Mouse (Mus musculus): ENCODE results near the gene Erbb4. TPM values are rescaled to one million over a fixed set of nuclear protein-coding genes. Genes with fewer than 3 reads are reported as not detected.

Erbb4 gene
- polyA plus RNA-seq, 1 experiment, result 0.28 TPM

- H3K27ac ChIP-seq (ENCODE audit: control insufficient read depth, insufficient read depth, low read depth, low read length), result no peak overlapping the region
Measured at GRCm38 (mm10) chr1:68501561-68501960, 606.3 kb downstream of the Erbb4 start.

DNA sequence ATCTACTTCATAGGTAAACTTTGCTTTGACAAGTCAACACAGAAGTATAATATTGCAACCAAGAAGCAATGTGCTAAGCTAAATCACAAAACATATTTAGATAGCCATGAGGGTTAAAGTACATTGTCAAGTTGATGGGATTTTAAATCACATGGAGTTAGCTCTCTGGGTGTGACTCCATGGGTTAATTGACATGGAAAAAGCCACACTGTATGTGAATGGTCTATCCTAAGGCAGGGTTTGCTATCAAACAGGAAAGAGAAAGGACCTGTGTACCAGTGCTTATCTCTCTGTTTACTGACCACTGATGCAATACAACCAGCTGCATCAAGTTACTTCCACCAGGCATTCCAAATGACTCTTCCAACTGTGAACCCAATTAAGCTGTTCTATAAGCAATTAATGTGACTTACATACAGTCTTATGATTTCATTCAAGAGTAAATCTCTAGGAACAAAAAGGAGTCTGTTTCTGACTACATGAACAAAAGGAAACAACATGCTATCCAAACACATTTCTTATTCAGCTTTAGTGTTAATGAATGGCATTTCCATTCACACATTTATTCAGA lies 641.4 kb downstream of the Erbb4 start:
- TF ChIP-seq CTCF (IDR thresholded peaks at IDR 0.05; ENCODE audit: control insufficient read depth, insufficient read depth, insufficient replicate concordance, low read depth, low read length) (no peak), POLR2A (IDR thresholded peaks at IDR 0.05; ENCODE audit: control insufficient read depth, low read depth, low read length) (no peak)

More at GRCm38 (mm10) chr1:68501561-68501960, 606.3 kb downstream of the Erbb4 start:
- no peaks in the 10 kb centered on the region for H3K27me3 ChIP-seq (ENCODE audit: control insufficient read depth, insufficient read depth, low read length)
- TF ChIP-seq CTCF (IDR thresholded peaks at IDR 0.05; ENCODE audit: control insufficient read depth, insufficient read depth, insufficient replicate concordance, low read depth, low read length) (no peak), POLR2A (IDR thresholded peaks at IDR 0.05; ENCODE audit: control insufficient read depth, low read depth, low read length) (no peak)
- H3K36me3 ChIP-seq (ENCODE audit: control insufficient read depth, insufficient read depth, low read length), result no peaks in the 10 kb centered on the region
- no peak overlapping the region for H3K4me3 ChIP-seq (ENCODE audit: control insufficient read depth, low read depth, low read length)
- H3K4me1 ChIP-seq (ENCODE audit: control insufficient read depth, insufficient read depth, low read length), result no peaks in the 10 kb centered on the region

DNA sequence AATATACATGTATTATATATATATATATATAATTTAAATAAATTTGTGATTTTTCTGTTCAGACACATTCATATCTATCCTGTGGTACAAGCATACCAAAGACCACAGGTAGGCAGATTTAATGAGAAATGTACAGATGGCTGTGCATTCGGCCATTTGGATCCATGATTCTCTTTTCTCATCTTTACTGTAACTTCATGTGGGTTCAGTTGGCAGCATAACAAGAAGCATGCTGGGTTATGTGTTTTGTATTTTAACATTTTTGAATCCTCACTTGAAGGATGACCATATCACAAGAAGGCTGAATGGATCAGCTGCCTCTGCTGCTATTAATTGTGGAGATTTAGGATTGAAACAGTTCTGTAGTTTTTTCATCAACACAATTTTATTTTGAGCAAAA lies 656.6 kb downstream of the Erbb4 start:
- H3K27ac ChIP-seq (ENCODE audit: control insufficient read depth, insufficient read depth, low read depth, low read length), result no peak overlapping the region
- H3K36me3 ChIP-seq (ENCODE audit: control insufficient read depth, insufficient read depth, low read length), result no peaks in the 10 kb centered on the region
- H3K4me3 ChIP-seq (ENCODE audit: control insufficient read depth, low read depth, low read length), result no peak overlapping the region
- H3K27me3 ChIP-seq (ENCODE audit: control insufficient read depth, insufficient read depth, low read length), result no peaks in the 10 kb centered on the region
- H3K4me1 ChIP-seq (ENCODE audit: control insufficient read depth, insufficient read depth, low read length), result no peaks in the 10 kb centered on the region
- TF ChIP-seq POLR2A (IDR thresholded peaks at IDR 0.05; ENCODE audit: control insufficient read depth, low read depth, low read length), result no peak

More for the DNA sequence above, 641.4 kb downstream of the Erbb4 start:
- Histone ChIP-seq H3K36me3 (ENCODE audit: control insufficient read depth, insufficient read depth, low read length) (no peaks in the 10 kb centered on the region), H3K27ac (ENCODE audit: control insufficient read depth, insufficient read depth, low read depth, low read length) (no peak overlapping the region), H3K27me3 (ENCODE audit: control insufficient read depth, insufficient read depth, low read length) (no peaks in the 10 kb centered on the region), H3K4me3 (ENCODE audit: control insufficient read depth, low read depth, low read length) (no peak overlapping the region), H3K4me1 (ENCODE audit: control insufficient read depth, insufficient read depth, low read length) (no peaks in the 10 kb centered on the region)

DNA sequence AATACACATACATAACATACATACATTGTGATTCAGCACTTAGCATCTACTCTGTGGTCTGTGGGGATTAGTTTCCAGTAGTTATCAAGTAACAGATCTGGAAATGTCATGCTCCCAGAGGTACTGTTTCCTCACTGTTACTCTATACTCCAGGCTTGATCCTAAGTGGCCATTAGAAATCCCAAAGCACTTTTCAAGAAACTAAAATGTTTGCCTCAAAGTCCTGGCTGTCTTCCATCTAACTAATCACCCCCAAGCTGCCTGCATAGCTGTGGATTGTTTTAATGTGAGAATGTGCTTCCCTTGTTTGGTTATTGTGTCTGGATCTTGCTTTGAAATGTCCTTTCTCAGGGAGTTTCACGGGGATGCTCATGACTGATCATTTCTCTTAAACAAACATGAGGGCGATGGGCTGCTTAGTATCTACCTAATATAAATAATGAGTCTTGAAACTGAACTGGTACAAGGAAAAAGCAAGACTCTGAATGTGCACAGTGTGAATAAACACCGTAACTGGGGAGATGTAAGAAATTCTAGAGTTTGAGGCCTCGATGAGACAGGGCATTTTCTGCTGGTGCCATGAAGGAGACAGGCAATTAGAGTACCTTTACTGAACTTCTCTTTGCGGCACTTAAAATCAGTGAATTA lies 683.4 kb downstream of the Erbb4 start:
- Histone ChIP-seq H3K4me3 (ENCODE audit: control insufficient read depth, low read depth, low read length) (no peak overlapping the region), H3K27me3 (ENCODE audit: control insufficient read depth, insufficient read depth, low read length) (no peaks in the 10 kb centered on the region), H3K36me3 (ENCODE audit: control insufficient read depth, insufficient read depth, low read length) (no peaks in the 10 kb centered on the region), H3K27ac (ENCODE audit: control insufficient read depth, insufficient read depth, low read depth, low read length) (no peak overlapping the region), H3K4me1 (ENCODE audit: control insufficient read depth, insufficient read depth, low read length) (no peaks in the 10 kb centered on the region)
- no peak for TF ChIP-seq CTCF (IDR thresholded peaks at IDR 0.05; ENCODE audit: control insufficient read depth, insufficient read depth, insufficient replicate concordance, low read depth, low read length)
- TF ChIP-seq POLR2A (IDR thresholded peaks at IDR 0.05; ENCODE audit: control insufficient read depth, low read depth, low read length), result no peak

- H3K4me1 ChIP-seq (ENCODE audit: control insufficient read depth, insufficient read depth, low read length), result no peaks in the 10 kb centered on the region
- TF ChIP-seq POLR2A (IDR thresholded peaks at IDR 0.05; ENCODE audit: control insufficient read depth, low read depth, low read length) (no peak), CTCF (IDR thresholded peaks at IDR 0.05; ENCODE audit: control insufficient read depth, insufficient read depth, insufficient replicate concordance, low read depth, low read length) (no peak)
- H3K27ac ChIP-seq (ENCODE audit: control insufficient read depth, insufficient read depth, low read depth, low read length), result no peak overlapping the region
- H3K4me3 ChIP-seq (ENCODE audit: control insufficient read depth, low read depth, low read length), result no peak overlapping the region
- no peaks in the 10 kb centered on the region for H3K27me3 ChIP-seq (ENCODE audit: control insufficient read depth, insufficient read depth, low read length)
- no peaks in the 10 kb centered on the region for H3K36me3 ChIP-seq (ENCODE audit: control insufficient read depth, insufficient read depth, low read length)
Measured at GRCm38 (mm10) chr1:68401204-68401603, 706.7 kb downstream of the Erbb4 start.

GRCm38 (mm10) chr1:68371531-68371930 lies 736.3 kb downstream of the Erbb4 start:
- no peak overlapping the region for H3K4me3 ChIP-seq (ENCODE audit: control insufficient read depth, low read depth, low read length)
- H3K27ac ChIP-seq (ENCODE audit: control insufficient read depth, insufficient read depth, low read depth, low read length), result no peak overlapping the region
- TF ChIP-seq POLR2A (IDR thresholded peaks at IDR 0.05; ENCODE audit: control insufficient read depth, low read depth, low read length) (no peak), CTCF (IDR thresholded peaks at IDR 0.05; ENCODE audit: control insufficient read depth, insufficient read depth, insufficient replicate concordance, low read depth, low read length) (no peak)
- H3K27me3 ChIP-seq (ENCODE audit: control insufficient read depth, insufficient read depth, low read length), result no peaks in the 10 kb centered on the region
- no peaks in the 10 kb centered on the region for H3K4me1 ChIP-seq (ENCODE audit: control insufficient read depth, insufficient read depth, low read length)
- no peaks in the 10 kb centered on the region for H3K36me3 ChIP-seq (ENCODE audit: control insufficient read depth, insufficient read depth, low read length)

DNA sequence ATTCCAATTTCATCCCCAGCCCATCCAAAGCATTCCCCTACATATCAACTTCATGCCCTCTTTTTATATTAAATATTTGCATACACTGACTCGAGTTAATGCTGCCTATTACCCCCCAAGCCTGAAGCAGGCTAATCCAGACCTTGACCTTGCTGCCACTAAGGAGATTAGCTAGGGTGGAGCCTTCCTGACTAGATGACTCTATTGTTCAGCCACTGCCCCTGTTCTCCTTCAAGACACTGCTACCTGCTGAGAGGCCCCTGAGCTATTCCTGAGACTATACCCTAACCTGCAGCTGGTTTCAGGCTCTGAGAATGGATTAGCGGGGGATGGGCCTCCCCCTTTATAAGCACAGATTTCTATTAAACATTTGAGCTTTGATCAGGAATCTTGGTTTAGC lies 774.1 kb downstream of the Erbb4 start:
- no peaks in the 10 kb centered on the region for H3K4me1 ChIP-seq (ENCODE audit: control insufficient read depth, insufficient read depth, low read length)
- H3K27me3 ChIP-seq (ENCODE audit: control insufficient read depth, insufficient read depth, low read length), result no peaks in the 10 kb centered on the region
- H3K36me3 ChIP-seq (ENCODE audit: control insufficient read depth, insufficient read depth, low read length), result no peaks in the 10 kb centered on the region
- TF ChIP-seq POLR2A (IDR thresholded peaks at IDR 0.05; ENCODE audit: control insufficient read depth, low read depth, low read length), result no peak
- no peak for TF ChIP-seq CTCF (IDR thresholded peaks at IDR 0.05; ENCODE audit: control insufficient read depth, insufficient read depth, insufficient replicate concordance, low read depth, low read length)
- H3K4me3 ChIP-seq (ENCODE audit: control insufficient read depth, low read depth, low read length), result no peak overlapping the region
- H3K27ac ChIP-seq (ENCODE audit: control insufficient read depth, insufficient read depth, low read depth, low read length), result no peak overlapping the region
